Mouse (Mus musculus) CD4-positive, CD25-positive, alpha-beta regulatory T cell, adult 2 months (primary cell): ENCODE data around the gene Ctnna2.

ENCODE experiments used
- DNase-seq: peaks from one replicate; pipeline ENCODE4 v3.0.0-alpha.2; 2012; ENCODE audit warnings: low read depth, low spot score

The Ctnna2 gene

GRCm38 (mm10) chr6:76974297-76974696 is 1005.2 kb downstream of the Ctnna2 start:
- no peak for DNase-seq

- no peak for DNase-seq
Observed at GRCm38 (mm10) chr6:76964998-76965432, 1014.5 kb downstream of the Ctnna2 start.

- DNase-seq = no peak
Observed at GRCm38 (mm10) chr6:76908086-76908485, 1071.4 kb downstream of the Ctnna2 start.

GRCm38 (mm10) chr6:76897156-76897555 is 1082.3 kb downstream of the Ctnna2 start:
- DNase-seq = no peak
